Comparison of ENCODE assay signal across 11 mouse cellular contexts in the genomic region with DNA sequence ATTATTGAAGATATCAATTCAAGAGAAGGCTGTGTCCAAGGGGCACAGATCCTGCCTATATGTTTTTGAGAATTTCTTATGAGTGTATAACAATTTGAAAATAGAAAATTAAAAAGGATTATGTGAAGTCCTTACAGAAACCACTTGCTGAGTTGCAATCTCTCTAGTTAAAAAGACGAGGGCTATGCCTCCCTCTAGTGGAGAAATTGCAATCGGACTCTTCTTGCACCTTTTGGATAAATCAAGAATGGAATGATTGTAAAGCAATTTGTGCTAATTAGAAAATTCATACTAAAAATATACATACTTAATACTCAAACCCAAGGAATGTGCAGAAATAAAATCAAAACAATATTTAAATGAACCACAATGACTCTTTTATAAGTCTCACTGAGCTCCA. TPM values are rescaled to one million over a fixed set of nuclear protein-coding genes. Genes with fewer than 3 reads are reported as not detected.
DNase-seq lines count a peak whose midpoint lies in the region; ATAC-seq and TF ChIP-seq lines count a peak whose summit lies in the region.
"Had no signal": no experiment of that assay in that cellular context is flagged by ENCODE, and none has a peak within 500 bp of the region (broad histone marks: within the 10 kb centered on the region; RNA-seq: fewer than 3 reads in every experiment).

No protein-coding gene starts in this region.

- ATAC-seq in heart, embryonic 12.5 days (ENCODE audit: insufficient number of reproducible peaks, low FRiP score): no peak
- ATAC-seq in liver, postnatal 0 days: no peak
- no peak for ATAC-seq in liver, embryonic 12.5 days

- intact Hi-C loops in heart, adult 2 months (cut with DNase I): no loop called here

- H3K36me3 ChIP-seq in heart, adult 2 months (ENCODE audit: control insufficient read depth, insufficient read depth, low read length): no peaks in the 10 kb centered on the region
- no peaks in the 10 kb centered on the region for H3K36me3 ChIP-seq in heart, embryonic 12.5 days
- H3K36me3 ChIP-seq in liver, postnatal 0 days (replicated peaks; ENCODE audit: insufficient read depth, low read length): no peaks in the 10 kb centered on the region
- no peaks in the 10 kb centered on the region for H3K36me3 ChIP-seq in liver, embryonic 12.5 days
- H3K36me3 ChIP-seq: embryonic facial prominence, embryonic 12.5 days; heart, embryonic 13.5 days had no signal

- no peak overlapping the region for H3K27ac ChIP-seq in heart, adult 2 months
- H3K27ac ChIP-seq in heart, embryonic 12.5 days (ENCODE audit: poor library complexity, severe bottlenecking): no peak overlapping the region
- H3K27ac ChIP-seq in liver, postnatal 0 days (ENCODE audit: low read depth): no peak overlapping the region
- H3K27ac ChIP-seq in liver, embryonic 12.5 days: no peak overlapping the region
- H3K27ac ChIP-seq: embryonic facial prominence, embryonic 12.5 days; heart, embryonic 13.5 days had no signal

- no peak overlapping the region for H3K4me3 ChIP-seq in heart, adult 2 months
- no peak overlapping the region for H3K4me3 ChIP-seq in heart, embryonic 12.5 days
- no peak overlapping the region for H3K4me3 ChIP-seq in liver, postnatal 0 days (ENCODE audit: low read depth, low read length)
- H3K4me3 ChIP-seq in liver, embryonic 12.5 days: no peak overlapping the region
- H3K4me3 ChIP-seq: embryonic facial prominence, embryonic 12.5 days; heart, embryonic 13.5 days had no signal

- TF ChIP-seq POLR2A in heart, adult 2 months (IDR thresholded peaks at IDR 0.05; ENCODE audit: insufficient read depth, low read depth, low read length): no peak

- TF ChIP-seq EP300 in heart, adult 2 months (IDR thresholded peaks at IDR 0.05; ENCODE audit: insufficient read depth, low read depth, low read length): no peak
- TF ChIP-seq EP300 in liver, postnatal 0 days (IDR thresholded peaks at IDR 0.05; ENCODE audit: low read depth): no peak

- H3K4me2 ChIP-seq in heart, embryonic 12.5 days: no peak overlapping the region
- H3K4me2 ChIP-seq in liver, postnatal 0 days (ENCODE audit: low read depth, low read length): no peak overlapping the region
- H3K4me2 ChIP-seq in liver, embryonic 12.5 days: no peak overlapping the region
- H3K4me2 ChIP-seq: embryonic facial prominence, embryonic 12.5 days; heart, embryonic 13.5 days had no signal

- TF ChIP-seq CTCF in heart, adult 2 months (IDR thresholded peaks at IDR 0.05): peak; percentile 58
- TF ChIP-seq CTCF in liver, postnatal 0 days (IDR thresholded peaks at IDR 0.05; ENCODE audit: low read depth): 0 out of 2 replicates have a peak, but pooled peaks have one; percentile 18

- H3K27me3 ChIP-seq in heart, adult 2 months (ENCODE audit: control insufficient read depth, insufficient read depth, low read length): no peaks in the 10 kb centered on the region
- no peaks in the 10 kb centered on the region for H3K27me3 ChIP-seq in heart, embryonic 12.5 days (replicated peaks)
- H3K27me3 ChIP-seq in liver, postnatal 0 days (ENCODE audit: insufficient read depth, low read length): no peaks in the 10 kb centered on the region
- no peaks in the 10 kb centered on the region for H3K27me3 ChIP-seq in liver, embryonic 12.5 days (replicated peaks)
- H3K27me3 ChIP-seq: embryonic facial prominence, embryonic 12.5 days; heart, embryonic 13.5 days had no signal

- H3K9ac ChIP-seq in heart, adult 2 months (ENCODE audit: low read depth, low read length): no peak overlapping the region
- no peak overlapping the region for H3K9ac ChIP-seq in heart, embryonic 12.5 days
- H3K9ac ChIP-seq in liver, postnatal 0 days (replicated peaks): no peak overlapping the region
- no peak overlapping the region for H3K9ac ChIP-seq in liver, embryonic 12.5 days
- H3K9ac ChIP-seq: embryonic facial prominence, embryonic 12.5 days; heart, embryonic 13.5 days had no signal

- no peak for DNase-seq in heart, adult 2 months
- DNase-seq in liver, postnatal 0 days: no peak
- DNase-seq in NIH3T3 (ENCODE audit: low read depth) (peak; percentile 56), MN1 (ENCODE audit: low spot score) (no peak)
- peak; percentile 6 for DNase-seq in hindlimb bud, embryonic 11.5 days (ENCODE audit: extremely low spot score, low read depth, low spot score)
- DNase-seq in heart, adult 11 months: no peak

- no peaks in the 10 kb centered on the region for H3K9me3 ChIP-seq in heart, embryonic 12.5 days (replicated peaks)
- no peaks in the 10 kb centered on the region for H3K9me3 ChIP-seq in liver, postnatal 0 days (ENCODE audit: low read length)
- H3K9me3 ChIP-seq in liver, embryonic 12.5 days (replicated peaks): no peaks in the 10 kb centered on the region
- H3K9me3 ChIP-seq: embryonic facial prominence, embryonic 12.5 days; heart, embryonic 13.5 days had no signal

- no peaks in the 10 kb centered on the region for H3K4me1 ChIP-seq in heart, adult 2 months (ENCODE audit: control insufficient read depth, insufficient read depth, low read length)
- H3K4me1 ChIP-seq in heart, embryonic 12.5 days (replicated peaks): no peaks in the 10 kb centered on the region
- no peaks in the 10 kb centered on the region for H3K4me1 ChIP-seq in liver, postnatal 0 days (ENCODE audit: insufficient read depth)
- H3K4me1 ChIP-seq in liver, embryonic 12.5 days: no peaks in the 10 kb centered on the region
- H3K4me1 ChIP-seq: embryonic facial prominence, embryonic 12.5 days; heart, embryonic 13.5 days had no signal

- 14% methylated on average over 2 of the region's 2 CpGs for WGBS in heart, adult 2 months
- 12% methylated on average over 2 of the region's 2 CpGs for WGBS in heart, embryonic 12.5 days
- 14% methylated on average over 2 of the region's 2 CpGs for WGBS in liver, postnatal 0 days (ENCODE audit: insufficient replicate concordance)
- 7% methylated on average over 2 of the region's 2 CpGs for WGBS in liver, embryonic 12.5 days (ENCODE audit: insufficient replicate concordance)

- no peaks in the 10 kb centered on the region for H3K79me2 ChIP-seq in heart, adult 2 months (replicated peaks; ENCODE audit: control insufficient read depth, insufficient read depth, low read length)

RNA-seq across cellular contexts. Expression of gene Olfr441, which starts 27.4 kb away (rescaled TPM):
- total RNA-seq in heart, adult 2 months (2021): not detected
- polyA plus RNA-seq in heart, adult 2 months (2012; rRNA removed): not detected in 2 replicates
- not detected in 2 replicates for polyA plus RNA-seq in heart, embryonic 12.5 days (2016; fragmentation: Nextera tagmentation; extraction: Ambion mirVana)
- polyA plus RNA-seq in liver, postnatal 0 days (2015; fragmentation: Nextera tagmentation; extraction: Ambion mirVana): not detected in 2 replicates
- not detected in 2 replicates for polyA plus RNA-seq in liver, embryonic 12.5 days (2016; fragmentation: Nextera tagmentation; extraction: Ambion mirVana)
- polyA plus RNA-seq: embryonic facial prominence, embryonic 12.5 days; heart, embryonic 13.5 days; stomach, embryonic 14.5 days had no signal

Comparison
In these comparisons a context has a peak if more than half of its experiments do, and no peak if none do; other contexts are left out.
1. DNase-seq: peak in NIH3T3 (single experiment) and hindlimb bud, embryonic 11.5 days (single experiment); none in heart, adult 2 months (0 of 2), liver, postnatal 0 days (single experiment), MN1 (single experiment) and heart, adult 11 months (single experiment).